Mouse (Mus musculus): ENCODE measurements around the gene Aftph.

Gene Aftph

GRCm38 (mm10) chr11:20723572-20723971, 17.8 kb downstream of the Aftph start:
- DNase-seq = no peak

- no peak for DNase-seq
These were observed 29.2 kb downstream of the Aftph start for GRCm38 (mm10) chr11:20712068-20712671.

GRCm38 (mm10) chr11:20691000-20691399, 50.4 kb downstream of the Aftph start:
- DNase-seq = peak; percentile 63 to 78

GRCm38 (mm10) chr11:20681679-20682078, 59.7 kb downstream of the Aftph start:
- DNase-seq = no peak

GRCm38 (mm10) chr11:20680781-20681180, 60.6 kb downstream of the Aftph start:
- no peak for DNase-seq

- no peak for DNase-seq
These were observed 62.0 kb downstream of the Aftph start for GRCm38 (mm10) chr11:20679396-20679795.

- no peak for DNase-seq
These were observed 68.9 kb downstream of the Aftph start for GRCm38 (mm10) chr11:20672513-20672912.

GRCm38 (mm10) chr11:20671789-20672392, 69.5 kb downstream of the Aftph start:
- DNase-seq = peak in 1 of 2 experiments; percentile 31

- DNase-seq = no peak
These were observed 76.5 kb downstream of the Aftph start for GRCm38 (mm10) chr11:20664878-20665277.

- no peak for DNase-seq
These were observed 77.7 kb downstream of the Aftph start for GRCm38 (mm10) chr11:20663580-20664198.

GRCm38 (mm10) chr11:20662811-20663210, 78.6 kb downstream of the Aftph start:
- DNase-seq = no peak

- peak in 1 of 2 experiments; percentile 52 for DNase-seq
These were observed 79.7 kb downstream of the Aftph start for GRCm38 (mm10) chr11:20661652-20662051.

GRCm38 (mm10) chr11:20660111-20661097, 81.0 kb downstream of the Aftph start:
- no peak for DNase-seq

- DNase-seq = peak in 1 of 2 experiments; percentile 63
These were observed 82.3 kb downstream of the Aftph start for GRCm38 (mm10) chr11:20659094-20659493.

- no peak for DNase-seq
These were observed 84.7 kb downstream of the Aftph start for GRCm38 (mm10) chr11:20656711-20657057.

GRCm38 (mm10) chr11:20655795-20656710, 85.3 kb downstream of the Aftph start:
- peak; percentile 37 to 56 for DNase-seq

- DNase-seq = no peak
These were observed 90.2 kb downstream of the Aftph start for GRCm38 (mm10) chr11:20651166-20651565.

- no peak for DNase-seq
These were observed 91.3 kb downstream of the Aftph start for GRCm38 (mm10) chr11:20650006-20650639.

- DNase-seq = no peak
These were observed 91.9 kb downstream of the Aftph start for GRCm38 (mm10) chr11:20649477-20649876.

- DNase-seq = no peak
These were observed 93.3 kb downstream of the Aftph start for GRCm38 (mm10) chr11:20647902-20648625.
